Mouse (Mus musculus) retina, postnatal 1 day (tissue): ENCODE data around the gene Sfmbt2.

ENCODE experiments used
- DNase-seq: peaks from one replicate; pipeline ENCODE4 v3.0.0-alpha.2; 2012

The Sfmbt2 gene

DNA sequence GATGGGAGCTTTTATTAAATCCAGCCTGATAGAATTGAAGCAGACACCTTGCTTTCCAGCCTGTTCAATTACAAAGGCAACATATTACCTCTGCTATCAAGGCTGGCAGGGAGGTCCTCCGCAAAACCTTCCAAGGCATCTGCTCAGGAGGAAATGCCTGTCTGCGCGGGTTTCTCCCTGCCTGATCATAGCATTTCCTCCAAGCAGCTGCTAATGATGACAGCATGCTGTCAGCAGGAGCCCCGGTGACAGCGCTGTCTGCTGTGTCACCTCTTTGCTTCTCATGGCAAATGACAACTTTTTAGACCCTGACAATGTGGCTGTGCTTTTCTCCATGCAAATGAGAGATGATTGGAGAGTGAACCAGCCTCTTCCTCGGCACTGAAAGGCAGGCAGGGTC lies 199.1 kb downstream of the Sfmbt2 start:
- peak; percentile 4 for DNase-seq

DNA sequence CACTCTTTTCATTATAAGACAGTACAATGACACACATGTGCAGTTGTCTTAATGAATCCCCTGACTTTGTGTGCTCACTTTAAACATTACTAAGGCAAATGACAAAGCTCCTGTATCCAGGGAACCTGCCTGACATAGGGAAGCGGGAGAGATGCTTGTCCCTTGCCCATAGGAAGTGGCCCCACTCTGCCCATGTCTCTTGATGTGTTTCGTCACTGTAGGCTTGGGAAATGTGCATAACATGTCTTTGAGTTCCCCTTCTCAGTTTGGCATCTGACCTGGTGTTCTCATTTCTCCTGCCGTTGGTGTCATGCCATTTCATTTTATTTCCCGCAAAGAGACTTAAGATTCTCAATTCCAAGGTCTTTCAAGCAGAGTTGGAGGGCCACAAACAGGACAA lies 202.0 kb downstream of the Sfmbt2 start:
- no peak for DNase-seq

DNA sequence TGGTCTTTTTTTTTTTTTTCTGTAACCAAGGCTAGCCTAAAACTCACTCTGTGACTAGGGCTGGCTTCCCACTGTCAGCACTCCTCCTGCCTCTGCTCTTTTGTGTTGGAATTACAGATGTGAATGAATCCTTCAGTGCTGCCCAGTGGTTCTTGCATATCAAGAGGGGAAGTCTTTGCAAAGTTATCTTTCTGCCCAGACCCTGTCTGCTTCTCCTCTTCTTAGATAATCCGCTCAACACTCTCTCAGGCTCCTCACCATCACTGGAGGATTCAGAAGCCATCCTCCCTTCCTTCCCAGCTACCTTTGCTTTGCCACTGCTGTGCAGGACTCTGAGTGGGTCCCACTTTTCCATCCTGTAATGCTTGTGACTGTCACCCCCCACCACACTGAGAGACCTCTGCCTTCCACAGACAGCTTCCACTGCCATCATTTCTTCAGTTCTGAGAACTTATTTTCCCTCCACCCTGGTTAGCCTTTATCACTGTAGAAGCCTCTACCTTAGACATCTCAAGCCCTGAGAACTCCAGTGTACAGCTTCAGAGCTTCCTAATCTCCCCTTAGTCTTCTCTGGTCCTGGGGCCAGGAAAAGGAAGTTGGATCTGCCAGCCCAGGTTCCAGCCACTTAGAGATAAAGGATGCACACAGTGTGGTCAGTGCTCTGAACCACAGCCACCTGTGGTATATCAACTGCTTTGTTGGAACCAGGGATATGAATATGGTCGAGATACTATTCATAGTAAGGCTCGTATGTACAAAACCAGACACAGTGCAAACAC lies 205.8 kb downstream of the Sfmbt2 start:
- no peak for DNase-seq

DNA sequence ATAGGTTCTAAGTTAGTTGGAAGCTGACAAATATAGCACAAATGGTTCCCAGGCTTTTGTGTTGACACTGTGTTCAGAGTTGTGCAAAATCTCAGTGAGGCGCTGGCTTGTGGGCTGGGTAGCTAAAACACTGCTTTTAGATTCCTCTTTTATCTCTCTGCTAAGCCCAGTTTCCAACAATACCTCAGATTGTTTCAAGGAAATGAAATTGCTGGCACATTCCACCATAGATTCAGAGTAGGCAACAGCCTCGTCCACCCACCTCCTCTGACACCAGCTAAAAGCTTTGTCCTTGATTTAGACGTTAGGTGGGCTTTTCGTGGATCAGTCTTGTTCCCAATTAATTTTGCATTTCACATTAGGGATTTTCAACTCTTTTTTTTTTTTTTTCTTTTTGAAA lies 212.4 kb downstream of the Sfmbt2 start:
- DNase-seq: no peak

DNA sequence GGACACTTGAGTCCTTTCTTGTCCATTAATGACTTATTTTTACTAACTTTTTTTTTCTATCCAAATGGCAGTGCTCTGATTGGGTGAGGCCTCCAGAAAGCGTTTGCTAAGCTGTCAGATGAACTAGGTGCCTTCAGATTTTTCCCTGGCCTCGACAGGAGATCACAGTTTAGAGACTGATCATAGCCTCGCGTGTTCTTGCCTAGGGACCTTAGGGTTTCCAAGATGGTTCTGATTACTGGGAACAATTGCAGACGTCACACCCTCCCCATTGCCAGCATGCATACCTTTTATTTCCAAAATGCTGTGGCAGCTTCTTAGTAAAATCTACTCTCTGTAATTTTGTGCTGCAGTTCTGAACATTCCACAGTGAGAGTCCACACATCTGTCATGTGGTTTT lies 212.8 kb downstream of the Sfmbt2 start:
- DNase-seq: no peak

DNA sequence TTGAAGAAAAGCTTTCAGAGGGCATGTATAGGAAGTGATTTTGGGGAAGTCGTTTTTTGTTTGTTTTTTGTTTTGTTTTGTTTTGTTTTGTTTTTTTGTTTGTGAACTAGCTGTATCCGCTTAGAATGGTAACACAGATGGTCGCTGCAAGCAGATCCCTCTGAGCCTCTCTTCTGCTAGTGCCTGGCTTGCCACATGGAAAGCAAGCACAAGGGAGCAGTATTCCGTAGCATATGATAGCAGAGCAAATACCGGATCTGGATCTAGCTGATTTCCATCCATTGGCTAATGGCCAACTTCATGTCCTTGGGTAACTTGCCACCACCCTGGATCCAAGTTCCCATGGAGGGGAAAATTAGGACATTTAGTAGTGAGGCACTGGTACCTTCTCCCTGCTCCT lies 221.0 kb downstream of the Sfmbt2 start:
- no peak for DNase-seq

DNA sequence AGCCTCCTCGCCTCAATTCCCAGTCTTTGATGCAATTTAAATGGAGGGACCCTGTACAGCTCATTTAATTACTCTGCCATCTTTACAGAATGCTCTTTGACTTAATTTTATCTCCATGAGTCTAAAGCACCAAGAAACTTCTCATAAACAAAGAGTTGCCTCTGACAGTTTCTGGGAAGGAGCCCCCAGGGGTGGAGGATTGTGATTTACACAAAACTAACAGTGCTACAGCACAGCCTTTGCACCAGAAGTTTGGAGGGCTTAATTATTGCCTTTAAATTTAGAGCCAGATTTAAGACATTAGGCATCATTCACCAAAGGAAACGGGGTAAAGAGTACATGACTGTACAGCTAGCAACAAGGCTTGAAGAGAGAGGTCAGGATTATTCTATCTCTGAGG lies 245.2 kb downstream of the Sfmbt2 start:
- DNase-seq: no peak
